Mouse (Mus musculus): Measurements from ENCODE around the gene Slc17a7. TPM values are rescaled to one million over a fixed set of nuclear protein-coding genes. Genes with fewer than 3 reads are reported as not detected.

Gene Slc17a7
- total RNA-seq, 2 experiments from 2014 or later, result 6.1 to 6.7 TPM

DNA sequence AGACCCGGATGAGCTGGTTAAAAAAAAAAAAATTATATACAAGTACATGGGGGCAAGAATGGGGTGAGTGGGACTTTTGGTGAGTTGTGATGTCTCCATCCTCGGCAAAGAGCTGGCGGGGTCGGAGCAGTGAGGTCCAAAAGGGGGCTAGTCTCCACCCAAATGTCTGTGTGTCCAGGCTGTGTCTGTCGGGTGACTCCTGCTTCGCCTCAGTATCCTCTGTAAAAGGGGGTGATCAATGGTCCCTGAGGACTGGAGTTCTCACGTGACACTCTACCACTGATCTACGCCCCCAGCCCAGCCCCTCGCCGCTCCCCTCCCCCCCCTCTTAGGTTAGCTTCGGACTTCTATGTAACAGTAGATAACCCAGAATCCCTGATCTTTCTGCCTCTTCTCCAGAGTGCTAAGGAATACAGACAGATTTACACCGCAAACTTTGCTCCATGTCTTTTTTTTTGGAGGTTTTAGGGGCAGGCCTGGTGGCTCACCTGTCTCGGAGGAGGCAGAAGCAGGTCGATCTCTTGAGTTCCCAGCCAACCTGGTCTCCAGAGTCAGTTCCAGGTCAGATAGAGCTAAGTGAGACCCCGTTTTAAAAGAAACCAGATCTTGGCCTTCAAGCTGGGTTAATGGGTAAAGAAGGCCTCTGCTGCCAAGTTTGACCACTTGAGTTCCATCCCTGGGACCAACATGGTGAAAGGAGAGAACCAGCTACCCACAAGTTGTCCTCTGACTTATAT lies 33.8 kb upstream of the Slc17a7 start:
- DNase-seq, result no peak
- intact Hi-C loops (cut with DNase I), result no loop called here

DNA sequence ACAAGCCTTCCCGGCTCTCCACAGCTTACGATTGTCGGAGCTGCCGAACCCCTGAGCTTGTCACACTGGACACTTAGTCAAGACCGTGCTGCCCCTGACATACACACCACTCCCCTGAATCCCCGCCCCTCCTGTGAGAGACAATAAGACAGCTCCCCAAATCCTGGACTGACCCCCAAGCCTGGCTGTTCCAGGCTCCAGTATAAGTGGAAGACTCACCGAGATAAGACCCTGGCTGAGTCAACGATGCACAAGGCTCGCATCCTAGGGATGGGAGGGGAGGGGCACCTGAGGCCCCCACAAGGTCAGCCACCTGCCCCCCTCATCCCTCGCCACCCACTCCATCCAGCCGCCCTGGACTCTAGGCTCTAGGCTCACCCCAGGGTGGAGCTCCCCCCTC lies 31.9 kb upstream of the Slc17a7 start:
- intact Hi-C loops (cut with DNase I), result no loop called here
- DNase-seq, result no peak

DNA sequence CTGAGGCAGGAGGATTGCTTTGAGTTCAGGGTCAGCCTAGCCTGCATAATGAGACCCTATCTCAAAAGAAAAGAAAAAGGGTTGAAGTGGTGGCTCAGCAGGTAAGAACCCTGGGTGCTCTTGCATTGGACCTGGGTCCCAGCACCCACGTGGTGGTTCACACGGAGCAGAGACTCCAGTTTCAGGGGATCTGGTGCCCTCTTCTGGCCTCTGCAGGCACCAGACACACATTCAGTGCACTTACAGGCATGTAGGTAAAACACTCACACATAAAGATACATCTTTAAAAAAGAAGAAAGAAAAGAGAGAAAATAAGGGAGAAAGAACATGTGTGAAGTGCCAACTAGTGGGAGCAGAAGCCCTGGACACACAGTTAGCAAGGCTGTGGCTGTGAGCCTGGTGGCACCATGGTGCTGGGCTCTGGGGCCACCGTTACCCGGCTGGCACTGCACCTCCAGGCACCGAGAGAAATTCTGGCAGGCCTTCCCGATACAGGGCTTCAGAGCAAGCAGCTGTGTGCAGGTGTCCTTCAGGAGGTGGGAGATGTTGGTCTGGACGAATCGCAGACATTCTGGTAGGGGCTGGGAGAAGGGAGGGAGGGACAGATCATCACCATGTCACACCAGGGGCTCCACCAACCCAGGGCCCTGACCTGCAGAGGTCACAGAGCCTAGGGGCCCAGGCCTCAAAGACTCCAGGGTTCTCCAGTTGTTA lies 30.1 kb upstream of the Slc17a7 start:
- intact Hi-C loops (cut with DNase I), result no loop called here
- no peak for DNase-seq

DNA sequence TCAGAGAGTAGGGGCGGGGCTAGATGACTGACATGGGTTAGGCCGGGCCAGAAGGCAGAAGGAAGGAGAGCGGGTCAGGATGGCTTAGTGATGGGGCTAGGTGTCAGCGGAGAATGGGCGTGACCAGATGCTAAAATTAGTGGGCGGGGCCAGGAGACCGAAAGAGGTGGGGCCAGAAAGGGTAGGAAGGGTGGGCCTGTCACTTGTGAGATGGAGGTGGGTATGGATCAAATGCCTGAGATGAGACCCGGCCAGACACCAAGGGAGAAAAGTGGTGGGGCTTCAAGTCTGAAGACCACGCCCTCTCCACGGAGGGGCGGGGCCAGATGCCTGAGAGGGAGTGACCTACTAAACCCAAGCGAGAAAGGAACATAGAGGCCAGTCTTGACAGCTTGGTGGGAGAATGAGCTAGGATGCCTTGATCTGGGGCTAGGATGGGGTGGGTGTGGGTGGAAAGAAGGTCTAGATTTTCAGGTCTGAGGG lies 29.2 kb upstream of the Slc17a7 start:
- intact Hi-C loops (cut with DNase I), result loop anchor here (5.0 kb wide), 1 partner anchor 152 kb away; no protein-coding TSS in a partner anchor

DNA sequence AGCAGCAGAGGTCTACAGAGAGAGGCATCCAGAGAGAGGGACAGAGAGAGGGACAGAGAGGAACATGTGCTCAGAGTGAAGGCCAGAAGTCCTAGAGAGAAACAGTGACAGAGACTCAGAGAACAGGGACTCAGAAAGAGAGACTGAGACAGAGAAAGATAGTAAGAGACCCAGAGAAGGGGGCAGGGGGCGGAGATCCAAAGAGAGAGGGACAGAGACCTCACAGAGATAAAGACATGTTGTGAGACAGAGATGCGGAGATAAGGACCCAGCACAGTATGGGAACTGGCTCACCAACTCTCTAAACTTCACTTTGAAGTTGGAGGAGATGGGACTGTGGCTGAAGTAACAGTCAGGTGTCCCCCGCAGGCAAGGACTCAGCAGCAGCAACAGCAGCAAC lies 28.4 kb upstream of the Slc17a7 start:
- no peak for DNase-seq
- intact Hi-C loops (cut with DNase I), result loop anchor here (5.0 kb wide), 1 partner anchor 153 kb away; no protein-coding TSS in a partner anchor

More for the DNA sequence above, 29.2 kb upstream of the Slc17a7 start:
- no peak for DNase-seq

DNA sequence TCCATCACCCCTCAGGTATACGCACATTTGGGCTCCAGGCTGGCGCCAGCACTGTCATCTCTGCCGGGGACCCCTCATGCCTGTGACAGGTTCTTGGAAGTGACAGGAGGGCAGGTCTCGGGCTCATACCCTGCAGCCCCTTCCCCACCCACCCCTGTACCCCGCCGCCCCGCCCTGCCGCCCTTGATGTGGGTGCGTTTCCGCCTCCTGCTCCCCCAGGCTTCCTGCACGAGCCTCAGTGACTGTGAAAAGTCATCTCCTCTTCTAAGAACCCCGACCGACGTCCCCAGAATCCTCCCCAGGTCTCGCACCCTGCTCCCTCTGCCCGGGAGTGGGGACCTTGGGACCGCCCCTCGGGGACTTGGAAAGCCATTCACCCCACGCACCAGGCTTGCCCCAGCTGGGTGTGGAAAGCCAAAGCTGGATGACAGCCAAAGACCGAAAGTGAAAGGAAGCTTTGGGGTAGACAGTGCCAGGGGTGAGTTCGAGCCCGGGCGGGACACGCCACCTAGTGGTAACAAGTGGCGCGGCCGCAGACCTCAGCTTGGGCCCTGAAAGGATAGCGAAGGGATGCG lies 27.7 kb upstream of the Slc17a7 start, which contains the start of the genes Gm45713 and Flt3l:
Gm45713 (minus strand) TSS at position 239 of the 575 bp plus-strand sequence.
Flt3l (minus strand) TSS at position 440 of the 575 bp plus-strand sequence.
- intact Hi-C loops (cut with DNase I), result loop anchor here (1.0 to 5.0 kb wide), 2 partner anchors 58 to 154 kb away; no protein-coding TSS in a partner anchor

DNA sequence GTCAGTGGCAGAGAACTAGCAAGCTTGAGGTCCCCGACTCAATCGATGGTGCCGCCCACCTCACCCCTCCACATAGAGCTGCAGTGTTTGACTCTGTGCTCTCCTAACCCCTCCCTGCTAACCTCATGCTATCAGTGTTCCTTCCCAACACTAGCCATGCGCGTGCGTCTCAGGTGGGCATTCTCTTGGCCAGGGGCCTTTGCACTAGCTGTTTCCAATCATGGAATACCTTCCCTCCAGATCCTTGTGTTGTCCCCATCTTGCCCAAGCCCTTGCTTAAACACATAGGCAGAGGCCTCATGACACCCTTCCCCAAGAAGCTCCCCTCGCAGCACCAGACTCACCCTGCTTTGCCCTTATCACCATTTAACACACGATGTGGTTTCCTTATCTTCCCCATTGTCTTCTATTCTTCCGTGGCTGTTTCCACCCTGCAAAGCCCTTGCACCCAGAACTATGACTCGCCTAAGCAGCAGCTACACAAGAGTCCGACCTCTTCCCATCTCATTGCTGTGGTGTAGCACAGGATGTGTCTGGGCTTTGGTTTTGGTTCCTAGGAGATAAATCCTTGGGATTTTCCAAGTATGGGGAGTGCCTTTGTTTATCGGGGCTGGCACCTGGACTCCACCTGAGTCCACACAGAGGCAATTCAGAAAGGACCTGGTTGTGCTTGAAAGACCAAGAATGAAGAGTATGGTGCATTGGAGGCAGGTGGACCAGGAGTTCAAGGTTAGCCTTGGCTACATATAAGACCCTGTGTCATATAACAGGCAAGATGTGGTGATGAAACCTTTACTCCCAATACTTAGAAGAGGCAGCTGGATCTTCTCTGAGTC lies 26.4 kb upstream of the Slc17a7 start:
- intact Hi-C loops (cut with DNase I), result loop anchor here (5.0 kb wide), 1 partner anchor 155 kb away; no protein-coding TSS in a partner anchor
- DNase-seq, result no peak

More for the DNA sequence above, 27.7 kb upstream of the Slc17a7 start, which contains the start of the genes Gm45713 and Flt3l:
- DNase-seq, result peak; percentile 95 to 96

DNA sequence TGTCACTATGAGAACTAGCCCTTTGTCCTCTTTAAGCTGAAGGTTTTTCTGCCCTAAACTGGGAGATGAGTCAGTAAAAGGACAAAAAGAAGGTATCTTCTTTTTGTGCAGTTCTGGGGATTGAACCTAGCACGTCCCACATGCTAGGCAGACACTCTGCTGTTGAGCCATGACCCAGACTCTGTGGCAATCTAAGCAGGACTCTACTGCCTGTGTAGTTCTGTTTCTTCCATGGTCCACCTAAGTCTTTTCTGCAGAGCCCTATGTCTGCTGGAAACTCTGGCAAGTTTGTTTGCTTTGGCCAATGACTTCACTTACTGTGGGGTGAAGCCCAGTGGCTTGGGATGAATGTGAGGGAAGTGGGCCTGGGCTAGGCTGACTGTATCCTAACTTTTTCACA lies 25.3 kb upstream of the Slc17a7 start:
- intact Hi-C loops (cut with DNase I), result loop anchor here (5.0 kb wide), 1 partner anchor 156 kb away; no protein-coding TSS in a partner anchor

DNA sequence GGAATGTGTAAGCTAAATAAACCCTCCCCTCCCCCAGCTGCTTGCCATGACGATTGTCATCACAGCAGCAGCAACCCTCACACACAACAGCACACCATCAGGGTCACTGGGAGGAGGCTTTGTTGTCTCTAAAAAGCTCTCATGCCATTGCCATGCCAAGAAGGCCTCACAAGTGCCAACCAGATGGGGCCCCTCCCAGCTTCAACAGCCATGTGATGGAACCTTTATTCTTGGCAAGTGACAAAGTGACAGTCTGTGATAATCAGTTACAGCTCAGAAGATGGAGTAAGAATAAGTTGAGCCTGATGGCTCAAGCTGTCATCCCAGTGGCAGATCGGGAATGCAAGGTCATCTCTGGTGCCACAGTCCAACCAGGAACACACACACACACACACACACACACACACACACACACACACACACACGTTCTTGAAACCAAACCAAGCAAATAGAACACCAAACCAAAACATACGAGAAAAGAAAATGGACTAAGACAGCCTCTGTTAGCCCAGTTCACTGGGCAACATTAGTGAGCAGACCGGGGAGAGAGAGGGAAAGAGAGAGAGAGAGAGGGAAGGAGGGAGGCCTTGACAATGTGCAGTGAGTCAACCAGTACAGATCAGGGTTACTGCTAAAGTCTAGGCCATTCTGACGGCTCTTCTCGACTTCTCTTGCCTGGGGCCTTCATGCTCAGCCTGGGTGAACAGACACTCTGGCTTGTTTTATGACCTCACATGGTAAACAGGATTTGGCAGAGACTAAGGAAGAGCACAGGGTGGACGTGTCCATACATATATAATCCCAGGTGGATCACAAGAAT lies 23.6 kb upstream of the Slc17a7 start:
- DNase-seq, result no peak
- intact Hi-C loops (cut with DNase I), result loop anchor here (5.0 kb wide), 1 partner anchor 158 kb away; no protein-coding TSS in a partner anchor

More for the DNA sequence above, 25.3 kb upstream of the Slc17a7 start:
- no peak for DNase-seq

DNA sequence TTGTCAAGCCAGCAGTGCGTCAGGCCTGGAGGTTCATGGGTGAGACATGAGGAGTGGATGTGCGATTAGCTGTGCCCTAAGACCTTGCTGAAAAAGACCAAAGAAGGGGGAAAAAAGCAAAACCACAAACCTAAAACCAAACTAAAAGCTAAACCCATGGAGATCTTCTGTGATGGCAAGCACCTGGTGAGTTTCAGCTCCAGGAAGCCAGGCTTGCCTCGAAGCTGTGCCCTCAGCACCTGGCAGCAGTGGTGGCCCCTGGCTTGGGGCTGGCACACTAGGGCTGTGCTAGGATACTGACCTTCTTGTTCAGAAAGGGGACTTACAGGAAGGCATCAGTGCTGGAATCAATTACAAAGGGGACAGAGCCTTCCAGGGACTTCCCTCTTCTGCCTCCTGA lies 22.4 kb upstream of the Slc17a7 start:
- intact Hi-C loops (cut with DNase I), result no loop called here
- no peak for DNase-seq

DNA sequence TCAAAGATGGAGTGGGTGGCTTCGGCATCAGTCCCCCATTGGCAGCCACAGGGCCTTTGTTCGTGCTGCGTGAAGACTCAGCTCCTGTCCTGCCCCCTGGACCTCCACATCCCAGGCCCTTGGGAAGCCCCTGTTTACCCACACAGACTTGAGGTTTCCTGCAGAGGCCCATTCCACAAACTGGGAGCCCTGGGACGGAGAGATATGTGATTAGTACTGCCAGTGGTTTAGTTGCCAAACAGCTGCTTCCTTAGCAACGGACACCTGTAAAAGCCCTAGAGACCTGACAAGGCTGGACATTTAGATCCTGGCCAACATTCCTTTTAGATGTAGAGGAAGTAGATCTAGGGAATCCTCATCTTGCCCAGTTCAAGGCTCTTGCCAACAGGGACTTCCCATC lies 21.8 kb upstream of the Slc17a7 start:
- DNase-seq, result no peak
- intact Hi-C loops (cut with DNase I), result no loop called here

DNA sequence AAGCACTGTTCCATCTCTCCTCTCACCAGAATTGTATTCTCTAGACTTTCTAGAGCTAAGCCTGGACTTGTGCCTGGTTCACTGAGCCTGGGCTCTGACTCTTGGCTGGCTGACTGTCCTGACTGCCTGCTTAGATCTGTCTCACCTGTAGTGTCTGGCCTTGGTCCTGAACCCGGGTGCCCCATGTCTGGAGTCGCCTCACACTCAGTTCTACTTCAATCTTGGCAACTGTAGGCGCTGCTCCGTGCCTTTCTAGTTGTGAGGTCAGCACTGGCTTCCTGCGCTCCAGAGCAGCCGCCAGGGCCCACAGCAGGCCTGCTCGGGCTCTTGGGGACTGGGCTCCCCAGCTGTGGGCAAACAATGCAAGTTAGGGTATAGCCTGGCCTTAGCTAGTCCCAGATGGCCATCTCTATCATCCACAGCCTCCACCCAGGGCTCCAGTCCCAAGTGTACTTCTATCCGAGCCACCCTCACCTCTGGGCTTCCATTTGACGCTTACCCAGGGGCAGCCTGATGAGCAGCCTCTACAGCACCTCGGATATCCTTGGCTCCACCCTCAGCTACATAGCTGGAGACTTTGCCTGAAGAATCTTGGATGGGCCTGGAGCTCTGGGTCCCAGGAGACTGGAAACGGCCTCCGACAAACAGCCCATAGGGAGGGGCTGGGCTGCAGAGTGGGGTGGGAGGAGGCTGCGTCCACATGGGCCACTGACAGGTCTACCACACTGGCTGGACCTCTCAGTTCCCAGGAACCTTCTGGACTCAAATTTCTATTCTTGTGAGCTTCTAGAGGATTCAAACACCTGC lies 19.2 kb upstream of the Slc17a7 start:
- intact Hi-C loops (cut with DNase I), result no loop called here
- no peak for DNase-seq

DNA sequence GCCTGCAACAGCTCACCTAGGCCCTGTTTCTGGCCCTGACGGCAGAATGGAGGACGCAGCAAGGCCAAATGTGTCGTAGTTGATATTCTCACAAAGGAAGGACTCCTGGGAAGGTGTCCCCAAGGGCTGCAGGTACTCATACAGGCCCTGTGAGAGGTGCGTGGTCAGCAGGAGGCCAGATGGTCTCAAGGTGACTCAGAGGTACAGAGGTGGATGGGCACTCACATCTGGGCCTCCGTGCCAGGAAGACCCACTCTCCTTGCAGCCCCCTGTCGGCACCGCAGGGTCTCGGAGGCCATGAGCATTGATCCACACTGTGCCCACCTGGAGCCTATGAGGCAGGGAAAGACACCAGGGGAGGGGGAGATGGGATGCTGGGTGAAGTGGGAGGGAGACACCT lies 18.3 kb upstream of the Slc17a7 start:
- intact Hi-C loops (cut with DNase I), result no loop called here
- no peak for DNase-seq

DNA sequence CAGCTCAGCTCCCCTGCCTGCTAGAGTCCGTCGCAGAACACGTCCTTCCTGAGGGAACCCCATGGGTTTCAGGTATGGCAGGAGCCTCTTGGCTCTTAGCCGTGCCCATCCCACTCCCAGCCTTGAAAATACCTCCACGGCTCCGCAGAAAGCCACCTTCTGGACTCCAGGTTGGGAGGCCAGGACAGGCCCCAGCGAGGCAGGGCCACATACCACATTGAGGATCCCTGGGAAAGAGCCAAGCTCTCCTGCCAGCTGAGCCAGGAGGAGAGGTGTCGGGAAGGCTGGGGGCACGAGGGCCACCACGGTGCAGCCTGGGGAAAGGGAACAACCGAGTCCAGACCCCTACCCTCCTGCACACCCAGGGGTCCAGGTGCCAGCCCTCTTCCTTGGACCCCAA lies 16.5 kb upstream of the Slc17a7 start:
- no peak for DNase-seq
- intact Hi-C loops (cut with DNase I), result no loop called here

DNA sequence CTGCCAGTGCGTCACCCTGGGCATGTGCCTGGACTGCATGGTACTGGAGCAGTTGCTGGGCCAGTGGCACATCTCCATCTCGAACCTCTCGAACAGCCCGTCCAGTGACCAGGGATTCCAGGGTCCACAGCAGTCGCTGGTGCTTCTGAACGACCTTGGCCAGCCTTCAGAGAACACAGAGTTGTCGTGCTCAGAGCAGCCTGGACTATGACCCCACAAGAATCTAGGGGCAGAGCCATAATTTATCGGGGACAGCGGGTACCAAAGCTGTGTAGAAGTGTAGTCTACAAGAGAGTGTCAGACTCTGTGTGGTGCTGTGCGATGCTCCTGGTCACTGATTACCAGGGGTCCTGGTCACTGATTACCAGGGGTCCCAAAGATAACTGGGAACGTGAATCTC lies 15.8 kb upstream of the Slc17a7 start:
- DNase-seq, result no peak
- intact Hi-C loops (cut with DNase I), result no loop called here

DNA sequence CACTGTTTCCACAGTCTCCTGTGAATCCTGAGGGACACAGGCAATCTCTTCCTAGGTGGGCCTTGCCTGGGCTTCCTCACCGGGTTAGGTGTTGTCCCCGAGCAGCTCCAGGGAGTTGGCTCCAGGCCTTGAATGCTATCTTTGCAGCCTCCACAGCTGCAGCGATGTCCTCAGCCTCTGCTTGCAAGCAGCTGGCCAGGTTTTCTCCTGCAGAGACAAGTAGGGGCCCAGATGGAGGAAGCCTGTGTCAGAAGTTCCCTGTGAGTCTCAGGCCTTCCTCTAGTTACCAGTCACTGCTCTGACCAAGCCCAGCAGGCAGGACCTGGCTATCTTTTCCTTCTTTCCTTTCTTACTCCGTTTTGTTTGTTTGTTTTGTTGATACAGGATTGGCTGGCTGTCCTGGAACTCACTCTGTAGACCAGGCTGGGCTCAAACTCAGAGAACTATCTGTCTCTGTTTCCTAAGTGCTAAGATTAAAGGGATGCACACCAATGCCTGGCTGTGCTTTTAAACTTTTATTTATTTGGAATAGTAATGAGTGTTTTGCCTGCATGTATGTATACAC lies 15.1 kb upstream of the Slc17a7 start:
- intact Hi-C loops (cut with DNase I), result no loop called here
- DNase-seq, result peak; percentile 52 to 54

DNA sequence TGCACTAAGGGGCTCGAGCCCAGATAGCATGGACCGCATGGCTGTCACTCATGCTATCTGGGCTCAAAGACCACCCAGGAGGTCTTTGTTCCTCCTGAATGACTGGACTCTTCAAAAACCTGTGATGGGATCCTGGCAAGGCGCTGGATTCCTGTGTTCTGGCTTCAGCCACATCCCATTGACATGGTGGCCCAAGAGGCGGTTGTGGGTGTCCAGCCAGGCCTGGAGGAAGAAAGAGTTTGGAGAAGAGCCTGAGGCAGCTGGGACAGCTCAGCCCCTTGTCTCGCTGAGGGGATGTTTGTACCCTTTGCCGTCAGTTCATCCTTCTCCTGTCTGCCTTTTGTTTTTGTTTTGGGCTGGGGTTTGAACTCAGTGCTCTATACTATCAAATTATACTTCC lies 14.2 kb upstream of the Slc17a7 start:
- intact Hi-C loops (cut with DNase I), result no loop called here
- peak; percentile 67 to 73 for DNase-seq

DNA sequence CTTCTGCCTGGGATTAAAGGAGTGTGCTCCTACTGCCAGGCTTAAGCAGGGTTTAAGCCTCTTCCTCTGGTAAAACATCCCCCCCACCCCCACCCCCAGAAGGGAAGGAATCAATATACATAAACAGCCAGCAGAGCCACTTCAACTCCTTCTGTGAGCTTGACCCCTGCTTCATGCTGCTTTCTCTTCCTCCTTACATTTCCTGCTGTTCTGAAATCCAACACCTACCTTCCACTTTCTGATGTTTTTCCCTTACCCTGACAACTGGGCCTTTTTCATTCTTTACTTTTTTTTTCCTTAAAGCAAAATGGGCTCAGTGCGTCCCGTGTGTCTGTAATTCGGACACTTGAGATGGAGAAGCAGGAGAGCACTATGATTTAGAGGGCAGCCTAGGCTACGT lies 13.4 kb upstream of the Slc17a7 start:
- no peak for DNase-seq
- intact Hi-C loops (cut with DNase I), result no loop called here

Data from heart, postnatal 10 days (tissue).